Mouse (Mus musculus): ENCODE measurements around the gene Tpm1. TPM values are rescaled to one million over a fixed set of nuclear protein-coding genes. Genes with fewer than 3 reads are reported as not detected.

Gene Tpm1
- polyA plus RNA-seq, 1 experiment from 2014 or later = 1,186 TPM

- ATAC-seq (replicated peaks; ENCODE audit: low FRiP score, low TSS enrichment, low read depth) = no peak
- no peak for DNase-seq (ENCODE audit: low spot score)
- Histone ChIP-seq H3K4me3 (ENCODE audit: low read depth, low read length) (no peak overlapping the region), H3K27me3 (replicated peaks; ENCODE audit: control insufficient read depth, insufficient read depth, low read length) (no peaks in the 10 kb centered on the region), H3K9ac (ENCODE audit: low read length) (no peak overlapping the region), H3K4me1 (replicated peaks; ENCODE audit: control insufficient read depth, insufficient read depth, low read length) (peaks cover 35% of the 10 kb centered on the region), H3K4me2 (ENCODE audit: low read length) (no peak overlapping the region), H3K27ac (ENCODE audit: low read depth) (no peak overlapping the region), H3K36me3 (ENCODE audit: control insufficient read depth, insufficient read depth, low read length) (peaks cover 73% of the 10 kb centered on the region), H3K9me3 (ENCODE audit: control insufficient read depth, low read length) (peaks cover 14% of the 10 kb centered on the region; the same call in 1 of the 2 replicates)
- WGBS = 87% methylated on average over 4 of the region's 4 CpGs
Observed at GRCm38 (mm10) chr9:67037666-67038065, 11.5 kb downstream of the Tpm1 start.

DNA sequence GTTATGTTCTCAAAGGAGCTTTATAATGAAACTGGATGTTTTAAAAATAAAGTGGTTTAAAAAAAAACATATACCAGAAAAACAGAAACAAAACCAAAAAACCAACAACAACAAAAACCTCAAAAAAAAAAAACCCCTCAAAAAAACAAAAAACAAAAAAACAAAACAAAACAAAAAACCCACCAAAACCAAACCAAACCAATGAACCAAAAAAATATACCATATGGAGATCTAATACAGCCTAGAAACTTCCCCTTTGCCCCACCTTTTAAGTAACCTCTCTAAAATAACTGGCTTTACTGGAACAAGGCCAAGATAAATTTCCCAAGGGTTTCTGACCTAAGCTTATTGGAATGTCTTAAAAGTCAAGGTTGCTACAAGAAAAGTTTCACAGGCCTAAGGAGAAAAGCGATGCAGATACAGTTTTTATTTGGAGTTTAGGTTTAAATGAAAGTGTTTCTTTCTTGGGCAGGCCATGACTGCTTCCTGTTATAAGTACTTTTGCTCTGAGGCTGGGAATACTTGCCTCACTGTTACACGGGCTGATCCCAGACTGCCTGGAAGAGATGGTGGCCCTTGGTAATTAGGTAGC is 12.6 kb downstream of the Tpm1 start:
- Histone ChIP-seq H3K9me3 (ENCODE audit: control insufficient read depth, low read length) (peaks cover 14% of the 10 kb centered on the region; the same call in 1 of the 2 replicates), H3K4me3 (ENCODE audit: low read depth, low read length) (no peak overlapping the region), H3K36me3 (ENCODE audit: control insufficient read depth, insufficient read depth, low read length) (peaks cover 83% of the 10 kb centered on the region), H3K4me1 (replicated peaks; ENCODE audit: control insufficient read depth, insufficient read depth, low read length) (peaks cover 25% of the 10 kb centered on the region), H3K4me2 (ENCODE audit: low read length) (no peak overlapping the region), H3K9ac (ENCODE audit: low read length) (no peak overlapping the region), H3K27ac (ENCODE audit: low read depth) (0 out of 2 replicates have a peak overlapping the region, but pooled peaks have one; percentile 9), H3K27me3 (replicated peaks; ENCODE audit: control insufficient read depth, insufficient read depth, low read length) (no peaks in the 10 kb centered on the region)
- DNase-seq (ENCODE audit: low spot score) = no peak
- ATAC-seq (replicated peaks; ENCODE audit: low FRiP score, low TSS enrichment, low read depth) = no peak
- 55% methylated on average over 2 of the region's 2 CpGs for WGBS

- peak overlapping the region; percentile 6; the same call in 1 of the 2 replicates for H3K27ac ChIP-seq (ENCODE audit: low read depth)
- H3K9me3 ChIP-seq (ENCODE audit: control insufficient read depth, low read length) = peaks cover 14% of the 10 kb centered on the region; the same call in 1 of the 2 replicates
- 83% methylated on average over 12 of the region's 12 CpGs for WGBS
- peaks cover 90% of the 10 kb centered on the region for H3K36me3 ChIP-seq (ENCODE audit: control insufficient read depth, insufficient read depth, low read length)
- ATAC-seq (replicated peaks; ENCODE audit: low FRiP score, low TSS enrichment, low read depth) = no peak
- peaks cover 19% of the 10 kb centered on the region for H3K4me1 ChIP-seq (replicated peaks; ENCODE audit: control insufficient read depth, insufficient read depth, low read length)
- no peak overlapping the region for H3K9ac ChIP-seq (ENCODE audit: low read length)
- H3K4me3 ChIP-seq (ENCODE audit: low read depth, low read length) = no peak overlapping the region
- H3K4me2 ChIP-seq (ENCODE audit: low read length) = no peak overlapping the region
- no peak for DNase-seq (ENCODE audit: low spot score)
- H3K27me3 ChIP-seq (replicated peaks; ENCODE audit: control insufficient read depth, insufficient read depth, low read length) = no peaks in the 10 kb centered on the region
Observed at GRCm38 (mm10) chr9:67035957-67036451, 13.2 kb downstream of the Tpm1 start.

GRCm38 (mm10) chr9:67034677-67035076 is 14.5 kb downstream of the Tpm1 start:
- ATAC-seq (replicated peaks; ENCODE audit: low FRiP score, low TSS enrichment, low read depth) = no peak
- Histone ChIP-seq H3K36me3 (ENCODE audit: control insufficient read depth, insufficient read depth, low read length) (peaks cover 100% of the 10 kb centered on the region), H3K27ac (ENCODE audit: low read depth) (no peak overlapping the region)

GRCm38 (mm10) chr9:67033016-67033415 is 16.2 kb downstream of the Tpm1 start:
- Histone ChIP-seq H3K9me3 (ENCODE audit: control insufficient read depth, low read length) (peaks cover 14% of the 10 kb centered on the region; the same call in 1 of the 2 replicates), H3K27ac (ENCODE audit: low read depth) (no peak overlapping the region), H3K36me3 (ENCODE audit: control insufficient read depth, insufficient read depth, low read length) (peaks cover 99% of the 10 kb centered on the region), H3K4me3 (ENCODE audit: low read depth, low read length) (no peak overlapping the region), H3K4me1 (replicated peaks; ENCODE audit: control insufficient read depth, insufficient read depth, low read length) (0 out of 2 replicates have a peak, but pooled peaks cover 4% of the 10 kb centered on the region), H3K27me3 (replicated peaks; ENCODE audit: control insufficient read depth, insufficient read depth, low read length) (no peaks in the 10 kb centered on the region), H3K9ac (ENCODE audit: low read length) (no peak overlapping the region), H3K4me2 (ENCODE audit: low read length) (no peak overlapping the region)
- ATAC-seq (replicated peaks; ENCODE audit: low FRiP score, low TSS enrichment, low read depth) (no peak), DNase-seq (ENCODE audit: low spot score) (no peak)
- WGBS = 97% methylated on average over 10 of the region's 10 CpGs

More at GRCm38 (mm10) chr9:67034677-67035076, 14.5 kb downstream of the Tpm1 start:
- H3K27me3 ChIP-seq (replicated peaks; ENCODE audit: control insufficient read depth, insufficient read depth, low read length) = no peaks in the 10 kb centered on the region
- H3K9me3 ChIP-seq (ENCODE audit: control insufficient read depth, low read length) = peaks cover 14% of the 10 kb centered on the region; the same call in 1 of the 2 replicates
- no peak overlapping the region for H3K4me2 ChIP-seq (ENCODE audit: low read length)
- H3K4me1 ChIP-seq (replicated peaks; ENCODE audit: control insufficient read depth, insufficient read depth, low read length) = peaks cover 7% of the 10 kb centered on the region
- H3K9ac ChIP-seq (ENCODE audit: low read length) = no peak overlapping the region
- H3K4me3 ChIP-seq (ENCODE audit: low read depth, low read length) = no peak overlapping the region
- 88% methylated on average over 4 of the region's 4 CpGs for WGBS
- DNase-seq (ENCODE audit: low spot score) = no peak

- peaks cover 14% of the 10 kb centered on the region; the same call in 1 of the 2 replicates for H3K9me3 ChIP-seq (ENCODE audit: control insufficient read depth, low read length)
- ATAC-seq (replicated peaks; ENCODE audit: low FRiP score, low TSS enrichment, low read depth) = no peak
- H3K4me3 ChIP-seq (ENCODE audit: low read depth, low read length) = no peak overlapping the region
- H3K9ac ChIP-seq (ENCODE audit: low read length) = no peak overlapping the region
- no peak overlapping the region for H3K27ac ChIP-seq (ENCODE audit: low read depth)
- no peak overlapping the region for H3K4me2 ChIP-seq (ENCODE audit: low read length)
- DNase-seq (ENCODE audit: low spot score) = no peak
- 94% methylated on average over 15 of the region's 15 CpGs for WGBS
- peaks cover 99% of the 10 kb centered on the region for H3K36me3 ChIP-seq (ENCODE audit: control insufficient read depth, insufficient read depth, low read length)
- 0 out of 2 replicates have a peak, but pooled peaks cover 4% of the 10 kb centered on the region for H3K4me1 ChIP-seq (replicated peaks; ENCODE audit: control insufficient read depth, insufficient read depth, low read length)
- no peaks in the 10 kb centered on the region for H3K27me3 ChIP-seq (replicated peaks; ENCODE audit: control insufficient read depth, insufficient read depth, low read length)
Observed at GRCm38 (mm10) chr9:67032611-67033010, 16.6 kb downstream of the Tpm1 start.

- ATAC-seq (replicated peaks; ENCODE audit: low FRiP score, low TSS enrichment, low read depth) = no peak
- Histone ChIP-seq H3K9me3 (ENCODE audit: control insufficient read depth, low read length) (no peaks in the 10 kb centered on the region), H3K27ac (ENCODE audit: low read depth) (no peak overlapping the region), H3K4me1 (replicated peaks; ENCODE audit: control insufficient read depth, insufficient read depth, low read length) (0 out of 2 replicates have a peak, but pooled peaks cover 5% of the 10 kb centered on the region), H3K9ac (ENCODE audit: low read length) (no peak overlapping the region), H3K4me2 (ENCODE audit: low read length) (no peak overlapping the region), H3K36me3 (ENCODE audit: control insufficient read depth, insufficient read depth, low read length) (peaks cover 100% of the 10 kb centered on the region), H3K4me3 (ENCODE audit: low read depth, low read length) (no peak overlapping the region), H3K27me3 (replicated peaks; ENCODE audit: control insufficient read depth, insufficient read depth, low read length) (no peaks in the 10 kb centered on the region)
- DNase-seq (ENCODE audit: low spot score) = no peak
- 89% methylated on average over 13 of the region's 13 CpGs for WGBS
Observed at GRCm38 (mm10) chr9:67029518-67029917, 19.7 kb downstream of the Tpm1 start.

DNA sequence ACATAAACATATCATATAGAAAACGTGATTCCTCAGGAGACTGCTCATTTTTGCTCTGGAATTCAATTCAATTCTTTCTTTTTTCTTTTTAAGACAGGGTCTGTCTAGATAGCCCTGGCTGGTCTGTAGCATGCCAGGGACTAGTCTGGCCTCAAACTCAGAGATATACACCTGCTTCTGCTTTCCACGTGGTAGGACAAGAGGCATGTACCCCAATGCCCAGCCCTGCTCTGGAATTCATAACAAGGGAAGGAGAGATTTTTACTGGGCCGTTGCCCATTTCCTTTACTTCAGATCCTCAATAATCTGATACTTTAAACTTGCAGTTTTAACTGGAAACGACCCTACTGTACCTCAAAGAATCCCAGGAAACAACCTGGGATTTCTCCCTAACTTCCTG is 20.3 kb downstream of the Tpm1 start:
- no peaks in the 10 kb centered on the region for H3K9me3 ChIP-seq (ENCODE audit: control insufficient read depth, low read length)
- no peaks in the 10 kb centered on the region for H3K27me3 ChIP-seq (replicated peaks; ENCODE audit: control insufficient read depth, insufficient read depth, low read length)
- peaks cover 100% of the 10 kb centered on the region for H3K36me3 ChIP-seq (ENCODE audit: control insufficient read depth, insufficient read depth, low read length)
- H3K4me3 ChIP-seq (ENCODE audit: low read depth, low read length) = no peak overlapping the region
- H3K4me1 ChIP-seq (replicated peaks; ENCODE audit: control insufficient read depth, insufficient read depth, low read length) = 0 out of 2 replicates have a peak, but pooled peaks cover 5% of the 10 kb centered on the region
- DNase-seq (ENCODE audit: low spot score) (no peak), ATAC-seq (replicated peaks; ENCODE audit: low FRiP score, low TSS enrichment, low read depth) (no peak)
- H3K27ac ChIP-seq (ENCODE audit: low read depth) = no peak overlapping the region
- no peak overlapping the region for H3K4me2 ChIP-seq (ENCODE audit: low read length)
- H3K9ac ChIP-seq (ENCODE audit: low read length) = no peak overlapping the region
- WGBS = 75% methylated on average over 4 of the region's 4 CpGs

All from intestine, embryonic 14.5 days (tissue).